Mouse (Mus musculus): ENCODE results near the gene Gm30302. TPM values are rescaled to one million over a fixed set of nuclear protein-coding genes. Genes with fewer than 3 reads are reported as not detected.

Gm30302 gene
- polyA plus RNA-seq (2012; rRNA removed), result not detected in 2 replicates

GRCm38 (mm10) chr13:49798901-49799300 is at the start of gene Gm30302:
Gene Gm30302 (minus strand): TSS chr13:49799001.

Other genes starting within 250 kb of the Gm30302 start
- gene Omd, start 216.5 kb downstream of the Gm30302 start, polyA plus RNA-seq (2012; rRNA removed), result not detected in 2 replicates
- 1.2 and 3.8 TPM in 2 replicates for gene Ogn, start 191.0 kb downstream of the Gm30302 start, polyA plus RNA-seq (2012; rRNA removed)
- 0.12 and 0.18 TPM in 2 replicates for gene Cenpp, start 146.2 kb downstream of the Gm30302 start, polyA plus RNA-seq (2012; rRNA removed)
- gene Nol8, start 145.9 kb downstream of the Gm30302 start, polyA plus RNA-seq (2012; rRNA removed), result 0.04 and 0.10 TPM in 2 replicates
- 3.8 and 6.4 TPM in 2 replicates for gene Iars, start 116.9 kb downstream of the Gm30302 start, polyA plus RNA-seq (2012; rRNA removed)

All from stomach, adult 2 months (tissue).